Mouse (Mus musculus) c-Kit-positive CD71-negative TER-119-negative erythroid progenitor cells, embryonic 14.5 days (primary cell): Measurements from ENCODE around the gene Acsm5.
"Not testable (repeated sequence)": the region's sequence is repeated elsewhere in the genome, so short reads cannot be mapped to it uniquely, and the experiment has no call there.

Experiments used
- DNase-seq: peaks from one replicate; pipeline ENCODE4 v3.0.0-alpha.2; 2013; ENCODE audit warnings: low read depth

Acsm5 gene

GRCm38 (mm10) chr7:119550471-119551222 is 31.4 kb downstream of the Acsm5 start:
- no peak for DNase-seq

DNA sequence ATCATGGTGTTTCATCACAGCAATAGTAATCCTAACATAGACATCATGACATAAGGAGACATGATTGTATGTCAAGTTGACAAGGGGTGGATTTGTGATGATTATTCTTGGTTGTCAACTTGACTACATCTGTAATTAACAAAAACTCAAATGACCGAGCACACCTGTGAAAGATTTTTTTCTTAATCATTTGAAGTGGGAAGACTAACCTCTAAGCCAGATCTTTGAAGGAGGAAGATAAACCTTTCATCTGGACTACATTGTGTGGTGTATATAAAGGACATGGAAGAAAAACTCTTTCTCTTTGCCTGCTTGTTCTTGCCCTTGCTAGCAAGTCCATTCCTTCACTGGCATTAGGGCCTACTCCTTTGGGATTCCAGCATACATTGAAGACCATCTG is 34.8 kb downstream of the Acsm5 start, which contains the start of gene Acsm2:
Gene Acsm2, plus strand, starts transcription at position 301 of the 400 bp plus-strand sequence.
- DNase-seq, result no peak

DNA sequence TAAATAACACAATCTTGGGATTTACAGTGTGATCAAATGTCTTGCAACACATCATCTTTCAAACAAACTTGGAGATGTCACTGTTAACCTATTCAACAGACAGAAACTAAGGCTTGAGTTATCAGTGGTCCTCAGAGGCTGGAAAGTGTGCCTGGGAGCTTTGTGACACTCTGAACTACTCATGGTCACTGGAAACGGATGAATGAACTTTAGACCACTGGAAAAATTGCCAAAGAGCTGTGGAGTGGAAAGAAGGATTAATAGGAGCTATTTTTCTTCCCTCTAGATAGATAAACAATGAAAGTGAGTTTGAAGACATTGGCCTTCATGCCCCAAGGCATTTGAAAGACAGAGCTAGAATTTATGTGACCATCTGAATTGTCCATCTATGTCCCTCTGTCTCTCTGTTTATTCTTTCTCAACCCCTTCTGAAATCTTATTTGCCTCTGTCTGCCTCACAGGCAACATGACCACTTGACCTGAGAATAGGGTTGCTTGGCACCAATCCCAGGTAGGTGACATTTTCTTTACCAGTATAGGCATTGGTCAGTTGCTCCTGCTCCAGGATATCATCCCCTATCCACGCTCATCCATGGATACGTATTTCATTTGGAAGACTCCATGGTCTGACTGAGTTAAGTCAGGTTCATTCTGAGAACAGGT is 40.7 kb downstream of the Acsm5 start:
- no peak for DNase-seq

DNA sequence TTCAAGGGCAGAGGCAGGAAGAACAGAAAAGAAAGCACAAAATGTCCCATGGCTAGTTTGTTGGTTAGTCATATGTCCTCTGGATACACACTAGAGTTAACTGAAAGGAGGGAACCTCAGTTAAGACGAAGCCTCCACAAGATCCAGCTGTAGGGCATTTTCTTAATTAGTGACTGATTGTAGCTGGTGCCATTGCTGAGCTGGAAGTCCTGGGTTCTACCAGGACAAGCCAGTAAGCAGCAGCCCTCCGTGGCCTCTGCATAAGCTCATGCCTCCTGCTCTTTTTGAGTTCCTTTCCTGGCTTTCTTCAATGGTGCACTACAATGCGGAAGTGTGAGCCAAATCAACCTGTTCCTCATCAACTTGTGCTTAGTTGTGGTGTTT is 41.2 kb downstream of the Acsm5 start:
- DNase-seq, result no peak

GRCm38 (mm10) chr7:119561441-119561840 is 42.2 kb downstream of the Acsm5 start:
- no peak for DNase-seq

DNA sequence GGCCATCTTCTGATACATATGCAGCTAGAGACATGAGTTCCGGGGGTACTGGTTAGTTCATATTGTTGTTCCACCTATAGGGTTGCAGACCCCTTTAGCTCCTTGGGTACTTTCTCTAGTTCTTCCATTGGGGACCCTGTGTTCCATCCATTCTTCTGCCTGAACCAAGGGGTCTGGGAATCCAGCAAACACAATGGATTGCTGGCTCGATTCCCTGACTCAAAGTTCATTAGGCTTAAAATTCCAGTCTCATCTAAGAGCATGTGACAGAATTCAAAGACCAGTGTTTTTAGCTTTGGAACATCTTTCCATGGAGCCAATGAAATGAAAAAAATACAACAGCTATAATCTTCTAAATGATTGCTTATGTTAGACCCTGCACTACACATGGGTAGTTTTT is 43.2 kb downstream of the Acsm5 start:
- DNase-seq, result not testable (repeated sequence)

DNA sequence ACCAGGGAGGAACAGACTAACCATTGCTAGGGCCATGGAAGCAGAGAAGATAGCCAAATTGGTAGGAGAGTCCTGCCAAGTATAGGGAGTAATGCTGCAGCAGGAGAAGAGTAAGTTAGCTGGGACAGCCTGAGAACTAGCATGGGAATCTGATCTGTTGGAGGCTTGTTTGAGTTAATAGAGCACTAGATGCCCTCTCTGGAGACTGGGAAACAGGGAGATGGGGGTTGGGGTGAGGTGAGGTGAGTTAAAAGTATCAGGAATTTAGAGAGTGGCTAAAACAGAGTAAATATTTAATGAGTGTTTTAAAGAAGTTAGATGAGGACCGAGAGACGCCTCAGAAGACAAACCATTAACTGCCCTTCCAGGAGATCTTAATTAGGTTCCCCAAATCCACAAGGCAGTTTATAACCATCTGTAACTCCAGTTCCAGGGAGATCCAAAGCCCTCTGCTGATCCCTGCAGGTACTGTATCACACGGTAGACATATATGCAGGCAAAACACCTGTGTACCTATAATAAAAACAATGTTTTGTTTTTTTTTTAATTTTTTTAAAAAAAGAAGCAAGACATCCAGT is 75.4 kb downstream of the Acsm5 start:
- no peak for DNase-seq
